Mouse (Mus musculus): ENCODE results near the gene Rhox2c. TPM values are rescaled to one million over a fixed set of nuclear protein-coding genes. Genes with fewer than 3 reads are reported as not detected.

Gene Rhox2c
- polyA plus RNA-seq (2015; fragmentation: Nextera tagmentation; extraction: Ambion mirVana) = not detected in 2 replicates

GRCm38 (mm10) chrX:37453380-37453779 lies at the start of gene Rhox2c:
Gene Rhox2c (plus strand): TSS chrX:37453680.

GRCm38 (mm10) chrX:37411767-37412166 lies 41.7 kb upstream of the Rhox2c start, which contains the start of gene Rhox2b:
Gene Rhox2b (plus strand): TSS chrX:37412067.

GRCm38 (mm10) chrX:37432194-37432593 lies 21.3 kb upstream of the Rhox2c start, which contains the start of gene Rhox4b:
Gene Rhox4b (plus strand): TSS chrX:37432494.

GRCm38 (mm10) chrX:37458285-37458684 lies 4.8 kb downstream of the Rhox2c start, which contains the start of gene Rhox3c:
Gene Rhox3c (plus strand): TSS chrX:37458585.

GRCm38 (mm10) chrX:37480037-37480436 lies 26.6 kb downstream of the Rhox2c start, which contains the start of gene Rhox4c:
Gene Rhox4c (plus strand): TSS chrX:37480337.

GRCm38 (mm10) chrX:37514059-37514458 lies 60.6 kb downstream of the Rhox2c start, which contains the start of gene Rhox4d:
Gene Rhox4d (plus strand): TSS chrX:37514359.

Other genes starting within 250 kb of the Rhox2c start
- gene Gm9, start 242.6 kb upstream of the Rhox2c start, polyA plus RNA-seq (2015; fragmentation: Nextera tagmentation; extraction: Ambion mirVana) = not detected in 2 replicates
- not detected in 2 replicates for gene Rhox1, start 231.4 kb upstream of the Rhox2c start, polyA plus RNA-seq (2015; fragmentation: Nextera tagmentation; extraction: Ambion mirVana)
- not detected in 2 replicates for gene Rhox2a, start 208.7 kb upstream of the Rhox2c start, polyA plus RNA-seq (2015; fragmentation: Nextera tagmentation; extraction: Ambion mirVana)
- not detected in 2 replicates for gene Rhox3a, start 203.8 kb upstream of the Rhox2c start, polyA plus RNA-seq (2015; fragmentation: Nextera tagmentation; extraction: Ambion mirVana)
- not detected in 2 replicates for gene Rhox4a, start 188.3 kb upstream of the Rhox2c start, polyA plus RNA-seq (2015; fragmentation: Nextera tagmentation; extraction: Ambion mirVana)
- not detected in 2 replicates for gene Rhox3a2, start 73.7 kb upstream of the Rhox2c start, polyA plus RNA-seq (2015; fragmentation: Nextera tagmentation; extraction: Ambion mirVana)
- gene Rhox4a2, start 62.8 kb upstream of the Rhox2c start, polyA plus RNA-seq (2015; fragmentation: Nextera tagmentation; extraction: Ambion mirVana) = not detected in 2 replicates
- not detected in 2 replicates for gene Rhox2b, start 41.6 kb upstream of the Rhox2c start, polyA plus RNA-seq (2015; fragmentation: Nextera tagmentation; extraction: Ambion mirVana)
- not detected in 2 replicates for gene Rhox4b, start 21.2 kb upstream of the Rhox2c start, polyA plus RNA-seq (2015; fragmentation: Nextera tagmentation; extraction: Ambion mirVana)
- gene Rhox3c, start 4.9 kb downstream of the Rhox2c start, polyA plus RNA-seq (2015; fragmentation: Nextera tagmentation; extraction: Ambion mirVana) = not detected in 2 replicates
- not detected in 2 replicates for gene Rhox4c, start 26.7 kb downstream of the Rhox2c start, polyA plus RNA-seq (2015; fragmentation: Nextera tagmentation; extraction: Ambion mirVana)
- gene Rhox2d, start 39.7 kb downstream of the Rhox2c start, polyA plus RNA-seq (2015; fragmentation: Nextera tagmentation; extraction: Ambion mirVana) = not detected in 2 replicates
- gene Rhox4d, start 60.7 kb downstream of the Rhox2c start, polyA plus RNA-seq (2015; fragmentation: Nextera tagmentation; extraction: Ambion mirVana) = not detected in 2 replicates
- gene Rhox2e, start 76.8 kb downstream of the Rhox2c start, polyA plus RNA-seq (2015; fragmentation: Nextera tagmentation; extraction: Ambion mirVana) = not detected in 2 replicates
- not detected in 2 replicates for gene Rhox3e, start 88.3 kb downstream of the Rhox2c start, polyA plus RNA-seq (2015; fragmentation: Nextera tagmentation; extraction: Ambion mirVana)
- not detected in 2 replicates for gene Rhox4e, start 103.7 kb downstream of the Rhox2c start, polyA plus RNA-seq (2015; fragmentation: Nextera tagmentation; extraction: Ambion mirVana)
- not detected in 2 replicates for gene Rhox2f, start 117.7 kb downstream of the Rhox2c start, polyA plus RNA-seq (2015; fragmentation: Nextera tagmentation; extraction: Ambion mirVana)
- gene Rhox3f, start 127.3 kb downstream of the Rhox2c start, polyA plus RNA-seq (2015; fragmentation: Nextera tagmentation; extraction: Ambion mirVana) = not detected in 2 replicates
- gene Rhox4f, start 154.0 kb downstream of the Rhox2c start, polyA plus RNA-seq (2015; fragmentation: Nextera tagmentation; extraction: Ambion mirVana) = not detected in 2 replicates
- gene Rhox3g, start 174.9 kb downstream of the Rhox2c start, polyA plus RNA-seq (2015; fragmentation: Nextera tagmentation; extraction: Ambion mirVana) = not detected in 2 replicates
- gene Rhox2g, start 189.8 kb downstream of the Rhox2c start, polyA plus RNA-seq (2015; fragmentation: Nextera tagmentation; extraction: Ambion mirVana) = not detected in 2 replicates
- gene Rhox4g, start 197.6 kb downstream of the Rhox2c start, polyA plus RNA-seq (2015; fragmentation: Nextera tagmentation; extraction: Ambion mirVana) = not detected in 2 replicates
- not detected in 2 replicates for gene Rhox3h, start 215.1 kb downstream of the Rhox2c start, polyA plus RNA-seq (2015; fragmentation: Nextera tagmentation; extraction: Ambion mirVana)
- not detected in 2 replicates for gene Rhox2h, start 219.6 kb downstream of the Rhox2c start, polyA plus RNA-seq (2015; fragmentation: Nextera tagmentation; extraction: Ambion mirVana)

Data from neural tube, postnatal 0 days (tissue).